Mouse (Mus musculus): Measurements from ENCODE around the gene Ppm1g.
A peak's percentile ranks its signal among the peaks of the same experiment; 100 is the strongest.

Ppm1g gene

GRCm38 (mm10) chr5:31192045-31192938, 28.2 kb downstream of the Ppm1g start:
- no peak for DNase-seq (ENCODE audit: low read depth)

GRCm38 (mm10) chr5:31190201-31190600, 30.3 kb downstream of the Ppm1g start:
- DNase-seq (ENCODE audit: low read depth), result no peak

- peak; percentile 65 for DNase-seq (ENCODE audit: low read depth)
These were observed 32.2 kb downstream of the Ppm1g start for GRCm38 (mm10) chr5:31188223-31188840.

DNA sequence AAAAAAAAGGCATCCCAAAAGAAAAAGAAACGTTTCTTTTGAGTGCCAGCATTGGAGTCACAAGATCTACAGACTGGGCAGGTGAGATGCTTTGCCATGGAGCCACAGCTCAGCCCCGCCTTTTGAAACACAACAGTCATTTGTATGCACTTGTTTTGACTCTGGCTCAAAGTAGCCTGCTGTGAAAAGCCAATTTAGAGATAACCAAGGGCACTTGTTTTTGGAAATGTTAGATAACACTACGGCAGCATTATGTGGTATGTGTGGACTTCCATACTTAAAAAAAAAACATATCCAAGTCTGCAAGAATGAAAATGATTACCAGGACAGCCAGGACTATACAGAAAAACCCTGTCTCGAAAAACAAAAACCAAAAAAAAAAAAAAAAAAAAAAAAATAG, 36.8 kb downstream of the Ppm1g start:
- no peak for DNase-seq (ENCODE audit: low read depth)

DNA sequence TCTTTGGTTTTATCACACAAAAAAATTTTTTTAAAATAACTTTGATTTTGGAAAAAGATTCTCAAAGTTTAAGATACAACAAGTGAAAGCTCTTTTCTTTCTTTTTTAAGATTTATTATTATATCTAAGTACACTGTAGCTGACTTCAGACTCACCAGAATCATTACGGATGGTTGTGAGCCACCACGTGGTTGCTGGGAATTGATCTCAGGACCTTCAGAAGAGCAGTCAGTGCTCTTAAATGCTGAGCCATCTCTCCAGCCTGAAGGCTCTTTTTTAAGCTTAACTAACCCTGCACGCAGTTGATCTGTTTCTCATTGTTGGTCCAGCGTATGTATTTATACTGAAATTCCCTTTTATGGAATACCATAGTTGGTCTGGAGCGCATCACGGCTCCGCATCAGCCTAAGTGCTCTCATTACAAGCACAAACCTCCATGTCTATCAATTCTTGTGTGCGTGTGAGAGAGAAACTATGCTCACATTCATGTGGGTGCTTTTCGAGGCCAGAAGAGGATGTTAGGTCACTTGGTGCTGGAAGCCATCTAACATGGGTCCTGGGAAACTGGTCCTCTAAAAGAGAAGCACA, 39.2 kb downstream of the Ppm1g start:
- DNase-seq (ENCODE audit: low read depth), result no peak

DNA sequence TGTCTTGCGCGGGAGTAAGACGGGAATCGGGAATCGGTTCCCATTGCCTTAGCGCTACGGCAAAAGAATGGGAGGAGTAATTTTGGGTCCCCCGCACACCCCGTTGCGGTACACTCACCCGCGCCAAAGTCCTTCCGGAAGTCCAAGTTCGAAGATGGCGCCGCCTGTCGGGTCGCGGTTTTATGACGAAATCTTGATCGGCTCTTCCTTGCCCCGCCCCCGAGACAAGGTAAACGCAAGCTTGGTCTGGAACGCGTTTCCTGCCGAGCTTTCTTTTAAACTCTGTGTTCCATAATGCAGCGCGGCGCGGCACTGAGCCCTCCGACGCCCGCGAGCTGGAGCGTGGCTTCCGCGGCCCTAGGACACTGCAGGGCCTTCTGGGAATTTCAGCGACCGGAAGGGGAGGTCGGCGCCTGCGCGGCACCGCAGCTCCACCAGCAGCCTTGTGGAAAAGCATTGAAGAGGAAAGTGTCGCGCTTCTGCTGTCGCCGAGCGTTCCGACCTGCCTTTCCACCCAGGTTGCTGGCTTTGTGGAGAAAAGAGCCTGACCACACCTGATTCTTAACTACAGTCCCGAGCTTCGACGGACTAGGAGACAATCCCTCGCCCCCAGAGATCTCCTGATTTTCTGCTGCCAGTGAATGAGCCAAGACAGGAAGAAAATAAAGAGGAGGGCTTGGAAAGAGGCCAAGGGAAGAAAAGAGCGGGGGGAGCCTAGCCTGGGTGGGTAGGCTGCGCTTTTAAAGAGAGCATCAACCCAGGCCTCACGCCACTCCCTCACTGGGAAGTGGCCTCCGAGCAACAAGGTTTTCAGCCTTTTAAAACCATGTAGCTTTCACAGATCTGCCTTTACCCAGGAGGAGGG, 40.5 kb downstream of the Ppm1g start, which contains the start of the genes Gm29609 and Gtf3c2:
Gene Gm29609, minus strand, starts transcription at position 146 of the 865 bp plus-strand sequence.
Gene Gtf3c2, minus strand, starts transcription at position 379 of the 865 bp plus-strand sequence.
- peak; percentile 99 for DNase-seq (ENCODE audit: low read depth)

DNA sequence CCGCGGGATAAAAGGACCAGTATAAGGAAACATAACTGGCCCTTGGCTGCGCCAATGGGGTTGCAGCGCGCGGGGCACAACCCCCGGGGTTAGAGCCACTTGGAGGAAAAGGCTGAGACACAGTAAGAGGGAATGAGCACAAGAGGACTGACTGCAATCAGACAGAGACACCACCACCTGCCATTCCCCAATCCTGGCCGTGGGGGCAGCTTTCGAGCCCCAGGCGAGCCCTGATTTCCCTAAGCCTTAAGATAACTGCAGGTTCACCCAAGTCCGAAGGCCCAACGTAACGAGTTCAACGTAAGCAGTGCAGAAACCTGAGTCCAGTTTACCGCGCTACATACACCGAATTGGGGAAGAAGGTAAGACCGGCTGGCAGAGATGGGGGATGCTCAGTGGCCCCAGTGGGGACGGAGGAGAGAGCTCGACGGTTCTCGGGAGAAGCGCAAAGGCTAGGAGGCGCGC, 41.2 kb downstream of the Ppm1g start:
- no peak for DNase-seq (ENCODE audit: low read depth)

GRCm38 (mm10) chr5:31168630-31169029, 51.9 kb downstream of the Ppm1g start:
- no peak for DNase-seq (ENCODE audit: low read depth)

GRCm38 (mm10) chr5:31164878-31165277, 55.6 kb downstream of the Ppm1g start:
- no peak for DNase-seq (ENCODE audit: low read depth)

- no peak for DNase-seq (ENCODE audit: low read depth)
These were observed 58.0 kb downstream of the Ppm1g start for GRCm38 (mm10) chr5:31162462-31162861.

GRCm38 (mm10) chr5:31154152-31154553, 66.3 kb downstream of the Ppm1g start, which contains the start of gene Mpv17:
Gene Mpv17 (minus strand): TSS chr5:31154251.
- DNase-seq (ENCODE audit: low read depth), result peak; percentile 85

DNA sequence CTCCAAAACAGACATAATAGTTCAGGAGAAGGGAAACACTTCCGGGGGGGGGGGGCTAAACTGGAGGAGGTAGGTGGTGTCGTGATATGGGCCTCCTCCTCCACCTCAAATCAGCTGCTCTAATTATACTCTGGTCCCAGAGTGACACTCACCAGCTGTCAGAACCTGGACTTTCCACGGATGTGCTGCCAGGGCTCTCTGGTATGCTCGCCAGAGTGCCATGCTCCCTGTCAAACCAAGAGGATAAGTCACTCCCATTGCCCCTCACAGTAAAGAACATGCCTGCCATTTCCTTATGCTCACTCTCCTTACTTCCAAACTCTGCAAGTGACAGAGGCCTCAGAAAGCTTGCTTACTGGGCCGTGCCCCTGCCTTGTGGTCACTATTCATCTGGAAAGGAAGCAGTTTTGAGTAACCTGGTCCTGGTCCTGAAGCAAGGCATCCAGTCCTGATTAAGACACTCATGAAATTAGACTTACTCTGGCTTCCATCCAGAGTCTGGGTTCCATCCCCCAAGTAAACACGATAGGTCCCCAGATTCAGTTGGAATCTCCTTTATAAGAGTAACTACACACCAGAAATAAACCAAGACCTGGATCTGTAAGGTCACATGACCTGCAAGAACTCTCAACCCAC, 66.9 kb downstream of the Ppm1g start:
- DNase-seq (ENCODE audit: low read depth), result no peak

All from induced T-regulatory cell, adult 2 months (primary cell).